Mouse (Mus musculus) gastrocnemius, postnatal 36 days (tissue): ENCODE data around the gene Nectin2. TPM values are rescaled to one million over a fixed set of nuclear protein-coding genes. Genes with fewer than 3 reads are reported as not detected.
A peak's percentile ranks its signal among the peaks of the same experiment; 100 is the strongest.

Experiments used
- DNase-seq, 2 experiments: peaks; one replicate each; pipeline ENCODE4 v3.0.0; 2022
- intact Hi-C: fragments of 180-260 bp; cut with DNase I; formaldehyde crosslinking; loops from one replicate; pipeline ENCODE4 v1.15.1; 2025
- total RNA-seq, 2 experiments: library from RNA; stranded (reverse); gene quantifications; 2 replicates each; pipeline ENCODE4 v1.2.3; 2021

Gene Nectin2
- total RNA-seq, 2 experiments from 2014 or later, result 2.0 to 2.3 TPM

GRCm38 (mm10) chr7:19770375-19770754 lies 20.1 kb upstream of the Nectin2 start:
- intact Hi-C loops, result no loop called here
- peak; percentile 75 for DNase-seq

DNA sequence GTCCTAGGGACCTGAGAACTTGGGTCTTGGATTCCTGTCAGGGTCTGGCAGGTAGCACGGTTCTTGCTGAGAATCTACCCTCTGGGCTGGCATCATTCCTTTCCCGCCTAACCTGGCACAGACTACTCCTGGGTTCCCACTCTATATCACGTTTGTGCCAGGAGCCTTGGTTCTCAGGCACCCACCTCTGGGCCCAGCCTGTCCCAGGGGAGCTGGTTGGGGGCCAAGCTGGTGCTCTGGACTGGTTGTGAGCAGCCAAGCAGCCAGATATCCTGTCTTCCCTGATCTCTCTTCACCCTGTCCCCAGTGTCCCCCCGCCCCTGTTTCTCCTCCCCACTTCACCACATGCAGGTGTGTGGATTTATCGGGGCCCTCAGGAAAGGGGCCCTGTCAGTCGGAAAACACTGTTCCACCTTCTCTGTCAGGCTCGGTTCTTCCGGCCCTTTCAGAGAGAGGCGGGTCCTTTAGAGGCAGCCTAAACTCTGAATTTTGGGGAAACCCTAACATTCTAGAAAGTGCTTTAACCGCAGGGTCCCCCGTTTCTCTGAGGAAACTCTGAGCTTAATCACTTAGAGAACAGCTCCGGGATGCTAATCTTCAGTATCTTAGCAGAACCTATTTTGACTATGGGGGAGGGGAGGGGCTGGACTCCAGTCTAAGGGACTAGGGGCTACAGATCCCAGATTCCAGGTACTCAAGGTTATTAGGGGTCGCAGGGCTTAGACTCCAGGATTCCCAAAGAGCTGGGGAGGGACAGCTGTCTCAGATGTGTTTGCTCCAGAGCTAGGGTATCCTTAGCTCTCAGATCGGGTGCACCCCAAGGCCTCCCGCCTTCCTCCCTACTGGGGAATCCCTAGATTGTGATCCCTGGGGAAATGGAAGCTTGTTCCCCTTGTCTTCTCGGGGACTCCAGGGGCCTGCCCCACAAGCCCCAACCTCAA lies 19.4 kb upstream of the Nectin2 start:
- no peak for DNase-seq
- intact Hi-C loops, result no loop called here

GRCm38 (mm10) chr7:19769001-19769400 lies 18.7 kb upstream of the Nectin2 start:
- no peak for DNase-seq
- intact Hi-C loops, result no loop called here

DNA sequence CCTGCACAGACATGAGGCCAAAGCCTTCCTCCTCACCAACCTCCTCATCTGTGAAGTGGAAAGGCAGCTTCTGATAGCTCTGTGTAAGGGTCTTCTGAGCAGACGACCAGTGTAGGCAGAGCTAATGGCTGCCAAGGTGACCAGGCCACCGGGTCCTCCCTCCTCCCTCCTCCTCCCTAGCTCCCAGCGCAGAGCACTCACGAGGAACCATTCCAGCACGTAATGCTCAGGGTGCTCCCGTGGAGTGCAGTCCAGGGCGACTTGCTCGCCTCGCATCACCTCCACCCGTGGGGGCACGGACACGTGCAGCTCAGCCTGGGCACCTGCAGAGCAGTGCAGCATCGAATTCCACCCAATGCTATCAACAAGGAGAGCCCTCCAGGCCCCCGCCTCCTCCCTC lies 18.0 kb upstream of the Nectin2 start:
- intact Hi-C loops, result no loop called here

DNA sequence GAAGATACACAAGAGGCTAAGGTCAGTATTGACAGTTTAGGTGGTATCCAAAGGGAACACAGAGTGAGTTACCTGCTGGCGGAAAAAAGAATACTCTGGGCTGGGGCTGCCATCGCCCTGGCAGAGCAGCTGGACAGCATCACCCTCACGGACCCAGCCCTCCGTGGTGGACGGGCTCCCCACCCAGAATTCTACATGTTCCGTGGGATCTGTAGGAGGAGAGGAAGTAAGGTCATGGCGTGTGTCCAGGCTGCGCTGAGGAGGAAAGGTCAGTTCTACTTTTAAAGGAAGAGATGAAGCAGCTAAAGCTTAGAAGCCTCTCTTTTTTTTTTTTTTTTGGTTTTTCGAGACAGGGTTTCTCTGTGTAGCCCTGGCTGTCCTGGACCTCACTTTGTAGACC lies 14.3 kb upstream of the Nectin2 start:
- intact Hi-C loops, result no loop called here
- DNase-seq, result no peak

More for the DNA sequence above, 18.0 kb upstream of the Nectin2 start:
- no peak for DNase-seq

DNA sequence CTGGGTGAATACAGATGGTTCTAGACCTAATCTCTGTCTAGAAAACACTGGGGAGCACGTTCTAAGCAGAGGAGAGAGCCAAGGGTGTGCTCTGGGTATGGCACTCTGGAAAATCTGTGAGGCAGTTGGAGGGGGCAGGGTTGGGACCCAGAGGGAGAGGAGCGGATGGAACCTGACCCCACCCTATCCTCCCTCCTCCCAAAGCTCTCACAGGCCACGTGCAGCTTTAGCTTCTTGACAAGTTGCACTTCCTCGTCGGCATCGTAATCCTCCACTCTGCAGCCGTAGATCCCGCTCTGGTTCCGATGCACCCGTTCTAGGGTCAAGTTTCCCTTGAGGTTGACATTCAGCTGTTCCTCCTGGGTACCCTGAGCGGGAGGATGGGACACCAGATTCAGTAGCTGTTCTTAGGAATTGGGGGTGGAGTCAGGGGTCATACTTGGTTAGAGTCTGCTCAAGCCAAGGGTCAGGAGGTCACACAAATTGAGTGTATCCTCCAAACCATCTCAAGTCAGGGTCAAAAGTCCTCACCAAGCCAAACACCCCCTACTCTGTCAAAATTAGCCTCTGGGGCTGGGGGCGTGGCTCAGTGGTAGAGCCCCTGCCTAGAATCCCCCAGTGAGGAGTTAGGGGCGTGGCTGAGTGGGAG lies 13.7 kb upstream of the Nectin2 start:
- intact Hi-C loops, result no loop called here
- DNase-seq, result no peak

GRCm38 (mm10) chr7:19762283-19762682 lies 12.0 kb upstream of the Nectin2 start:
- intact Hi-C loops, result no loop called here
- no peak for DNase-seq

GRCm38 (mm10) chr7:19760021-19760420 lies 9.7 kb upstream of the Nectin2 start:
- intact Hi-C loops, result no loop called here
- no peak for DNase-seq

- intact Hi-C loops, result no loop called here
- DNase-seq, result no peak
These were observed 8.3 kb upstream of the Nectin2 start for GRCm38 (mm10) chr7:19758623-19759022.

GRCm38 (mm10) chr7:19755851-19756786 lies 5.8 kb upstream of the Nectin2 start:
- DNase-seq, result peak; percentile 64 to 76
- intact Hi-C loops, result no loop called here

DNA sequence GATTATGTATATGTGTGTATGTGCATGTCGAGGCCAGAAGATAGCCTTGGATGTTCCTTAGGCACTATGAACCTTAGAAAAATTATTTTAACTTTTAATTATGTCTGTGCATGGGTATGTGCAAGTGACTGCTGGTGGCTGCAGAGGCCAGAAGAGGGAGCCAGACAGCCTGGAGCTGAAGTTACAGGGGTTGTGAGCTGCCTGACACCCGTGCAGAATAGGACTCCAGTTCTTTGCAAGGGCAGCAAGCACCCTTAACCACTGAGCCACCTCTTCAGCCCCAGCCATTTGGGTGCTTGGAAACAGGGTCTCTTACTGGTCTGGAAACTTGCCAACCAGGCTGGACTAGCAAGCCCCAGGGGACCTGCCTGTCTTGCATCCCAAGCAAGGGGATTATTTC lies 4.7 kb upstream of the Nectin2 start:
- intact Hi-C loops, result no loop called here
- DNase-seq, result no peak

DNA sequence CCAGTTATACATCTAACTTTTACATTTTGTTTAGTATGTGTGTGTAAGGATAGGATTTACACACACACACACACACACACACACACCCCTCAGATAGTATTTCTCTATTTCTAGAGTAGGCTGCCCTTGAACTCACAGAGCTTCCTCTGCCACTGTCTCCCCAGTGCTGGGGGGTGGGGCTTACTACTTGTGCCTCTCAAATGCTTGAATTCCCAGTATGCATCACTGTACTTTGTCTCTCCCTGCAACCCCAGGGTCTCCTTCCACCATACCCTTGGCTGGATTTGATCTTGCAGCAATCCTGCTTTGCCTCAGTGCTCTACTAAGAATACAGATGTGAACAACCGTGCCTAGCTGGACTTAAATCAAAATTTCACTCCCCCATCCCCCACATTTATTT lies 3.8 kb upstream of the Nectin2 start:
- intact Hi-C loops, result loop anchor here (1.0 to 5.0 kb wide), 2 partner anchors 35 to 88 kb away; no protein-coding TSS in a partner anchor
- DNase-seq, result no peak

GRCm38 (mm10) chr7:19753587-19753986 lies 3.3 kb upstream of the Nectin2 start:
- no peak for DNase-seq
- intact Hi-C loops, result loop anchor here (5.0 kb wide), 1 partner anchor 89 kb away; no protein-coding TSS in a partner anchor

- intact Hi-C loops, result loop anchor here (5.0 kb wide), 1 partner anchor 90 kb away; no protein-coding TSS in a partner anchor
These were observed 2.4 kb upstream of the Nectin2 start for GRCm38 (mm10) chr7:19752652-19753051.

DNA sequence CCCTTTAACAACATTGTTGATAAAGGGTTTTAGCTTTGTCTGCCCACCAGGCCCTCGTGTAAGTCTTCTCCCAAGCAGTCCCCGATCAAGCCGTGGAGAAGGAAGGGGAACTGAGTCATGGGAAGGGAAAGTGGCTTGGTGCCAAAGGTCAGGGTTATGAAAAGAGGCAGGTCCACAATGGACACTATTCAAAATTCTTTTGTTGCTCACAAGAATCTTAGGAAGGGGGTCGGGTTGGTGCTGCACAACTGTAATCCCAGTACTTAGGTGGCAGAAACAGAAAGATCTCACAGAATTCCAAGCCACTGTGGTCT lies 744 bp upstream of the Nectin2 start:
- DNase-seq, result no peak
- intact Hi-C loops, result loop anchor here (2.0 to 5.0 kb wide), 2 partner anchors 38 to 91 kb away; no protein-coding TSS in a partner anchor

More at GRCm38 (mm10) chr7:19752652-19753051, 2.4 kb upstream of the Nectin2 start:
- no peak for DNase-seq

GRCm38 (mm10) chr7:19749389-19750216 lies 680 bp downstream of the Nectin2 start:
- DNase-seq, result peak; percentile 95
- intact Hi-C loops, result loop anchor here (2.0 to 5.0 kb wide), 2 partner anchors 39 to 93 kb away; no protein-coding TSS in a partner anchor

GRCm38 (mm10) chr7:19748219-19749195 lies 1.8 kb downstream of the Nectin2 start:
- no peak for DNase-seq

More at GRCm38 (mm10) chr7:19748219-19749195, 1.8 kb downstream of the Nectin2 start:
- intact Hi-C loops, result no loop called here
